Mouse (Mus musculus): ENCODE measurements at regions not wholly inside any gene's neighbourhood (a gene's known extent, or its start where the extent isn't known, plus 50 kb on each side); places are given as distances from the start of the nearest gene placed in this dataset.

- no peak for DNase-seq (ENCODE audit: low spot score in 2 of 2)
These were observed 71.0 kb upstream of the Kcnk2 start for GRCm38 (mm10) chr1:189473071-189473470.

DNA sequence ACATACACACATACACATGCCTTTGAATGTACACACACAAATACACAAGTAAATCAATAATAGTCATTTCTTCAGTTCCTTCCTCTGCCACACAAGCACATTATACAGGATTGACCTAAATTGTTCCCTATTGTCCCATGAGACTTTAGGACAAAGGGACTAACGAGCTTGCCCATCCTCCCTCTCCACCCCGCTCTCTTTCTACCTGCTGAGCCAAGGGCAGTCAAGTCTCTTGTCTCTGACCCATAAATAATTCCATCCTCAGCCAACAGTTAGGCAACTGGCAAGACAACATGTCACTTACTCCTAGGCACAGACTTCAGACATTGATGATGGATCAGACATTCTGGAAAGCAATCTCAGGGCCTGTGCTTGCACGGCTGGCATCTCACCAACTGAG, 56.3 kb upstream of the Kcnk2 start:
- no peak for DNase-seq (ENCODE audit: low spot score in 2 of 2)

Measured in frontal cortex, postnatal 14 days (tissue).